Mouse (Mus musculus) forebrain, embryonic 16.5 days (tissue): Measurements from ENCODE around the gene Otof. TPM values are rescaled to one million over a fixed set of nuclear protein-coding genes. Genes with fewer than 3 reads are reported as not detected.

Experiments
- ATAC-seq: fragments of 200-750 bp; cut with Nextera tagmentation; 2 replicates; pipeline ENCODE4 v1.8.0; 2017; ENCODE audit warnings: mild to moderate bottlenecking, moderate library complexity
- H3K27ac ChIP-seq: fragments of 300-500 bp; sonication (generic); 2 replicates; pipeline ENCODE4 v1.5.1; 2014; ENCODE audit warnings: low read length, control low read depth
- H3K27me3 ChIP-seq: fragments of 300-500 bp; sonication (generic); replicated peaks from 2 replicates; pipeline ENCODE4 v1.6.1; 2014; ENCODE audit warnings: low read length; ENCODE audit not compliant: control insufficient read depth, insufficient read depth
- H3K36me3 ChIP-seq: fragments of 300-500 bp; sonication (generic); 2 replicates; pipeline ENCODE4 v1.6.1; 2014; ENCODE audit not compliant: control insufficient read depth, insufficient read depth
- H3K4me1 ChIP-seq: fragments of 300-500 bp; sonication (generic); replicated peaks from 2 replicates; pipeline ENCODE4 v1.6.1; 2014; ENCODE audit warnings: low read length; ENCODE audit not compliant: control insufficient read depth, insufficient read depth
- H3K4me2 ChIP-seq: fragments of 300-500 bp; sonication (generic); 2 replicates; pipeline ENCODE4 v1.6.1; 2014; ENCODE audit warnings: mild to moderate bottlenecking, low read length, control low read depth
- H3K4me3 ChIP-seq: fragments of 300-500 bp; sonication (generic); replicated peaks from 2 replicates; pipeline ENCODE4 v1.5.1; 2014; ENCODE audit warnings: mild to moderate bottlenecking, low read length, control low read depth
- H3K9ac ChIP-seq: fragments of 300-500 bp; sonication (generic); replicated peaks from 2 replicates; pipeline ENCODE4 v1.6.1; 2014; ENCODE audit warnings: low read depth, low read length, control low read depth
- H3K9me3 ChIP-seq: fragments of 300-500 bp; sonication (generic); 2 replicates; pipeline ENCODE4 v1.6.1; 2016; ENCODE audit warnings: low read length; ENCODE audit not compliant: control insufficient read depth
- WGBS: fragments of 180-500 bp; shearing (Covaris S2); extraction: QIAGEN DNeasy Blood & Tissue Kit; methylation state at CpG from one replicate; pipeline ENCODE4 v1.1.7; 2014; 5-methylcytosine and 5-hydroxymethylcytosine counted together
- polyA plus RNA-seq: library from polyadenylated mRNA; unstranded; fragments of >200 nt; fragmentation: Nextera tagmentation; extraction: Ambion mirVana; gene quantifications from 2 replicates; pipeline ENCODE4 v1.2.1, GENCODE M21; 2015

Otof gene
- polyA plus RNA-seq, result 1.9 and 4.2 TPM in 2 replicates

- peak within 1 kb of the TSS; percentile 43 for H3K4me2 ChIP-seq
- H3K4me1 ChIP-seq, result peaks cover 22% of the 10 kb centered on the region
- no peaks in the 10 kb centered on the region for H3K9me3 ChIP-seq
- peak within 1 kb of the TSS; percentile 32 for H3K9ac ChIP-seq
- H3K36me3 ChIP-seq, result no peaks in the 10 kb centered on the region
- ATAC-seq, result peak; percentile 89
- 15% methylated on average over 12 of the region's 12 CpGs for WGBS
- peak within 1 kb of the TSS; percentile 13; the same call in 1 of the 2 replicates for H3K4me3 ChIP-seq
- no peak within 1 kb of the TSS for H3K27ac ChIP-seq
- H3K27me3 ChIP-seq, result 0 out of 2 replicates have a peak, but pooled peaks cover 3% of the 10 kb centered on the region
These were observed at the start of gene Otof for GRCm38 (mm10) chr5:30461821-30462220. Otof (minus strand) TSS chr5:30461932.

- Histone ChIP-seq H3K9me3 (no peaks in the 10 kb centered on the region), H3K4me2 (no peak overlapping the region), H3K36me3 (no peaks in the 10 kb centered on the region), H3K4me1 (no peaks in the 10 kb centered on the region), H3K4me3 (no peak overlapping the region), H3K27me3 (no peaks in the 10 kb centered on the region), H3K9ac (no peak overlapping the region), H3K27ac (no peak overlapping the region)
- 75% methylated on average over 7 of the region's 7 CpGs for WGBS
- ATAC-seq, result no peak
These were observed 35.6 kb upstream of the Otof start for GRCm38 (mm10) chr5:30497299-30497698.

GRCm38 (mm10) chr5:30496821-30497220 lies 35.1 kb upstream of the Otof start:
- H3K4me2 ChIP-seq, result no peak overlapping the region
- H3K4me3 ChIP-seq, result no peak overlapping the region
- H3K36me3 ChIP-seq, result no peaks in the 10 kb centered on the region
- 93% methylated on average over 8 of the region's 8 CpGs for WGBS
- no peak overlapping the region for H3K27ac ChIP-seq
- no peak overlapping the region for H3K9ac ChIP-seq
- H3K9me3 ChIP-seq, result no peaks in the 10 kb centered on the region
- no peaks in the 10 kb centered on the region for H3K4me1 ChIP-seq
- no peak for ATAC-seq
- H3K27me3 ChIP-seq, result no peaks in the 10 kb centered on the region

GRCm38 (mm10) chr5:30495288-30495687 lies 33.6 kb upstream of the Otof start:
- 18% methylated on average over 2 of the region's 2 CpGs for WGBS
- no peaks in the 10 kb centered on the region for H3K9me3 ChIP-seq
- no peak overlapping the region for H3K4me3 ChIP-seq
- H3K4me2 ChIP-seq, result no peak overlapping the region
- no peak for ATAC-seq
- no peak overlapping the region for H3K27ac ChIP-seq
- H3K9ac ChIP-seq, result no peak overlapping the region
- no peaks in the 10 kb centered on the region for H3K27me3 ChIP-seq
- no peaks in the 10 kb centered on the region for H3K36me3 ChIP-seq
- H3K4me1 ChIP-seq, result no peaks in the 10 kb centered on the region

- ATAC-seq, result no peak
- Histone ChIP-seq H3K9ac (no peak overlapping the region), H3K9me3 (no peaks in the 10 kb centered on the region), H3K27me3 (no peaks in the 10 kb centered on the region), H3K36me3 (no peaks in the 10 kb centered on the region), H3K4me1 (no peaks in the 10 kb centered on the region), H3K4me2 (no peak overlapping the region), H3K4me3 (no peak overlapping the region), H3K27ac (no peak overlapping the region)
- WGBS, result 84% methylated on average over 7 of the region's 7 CpGs
These were observed 32.9 kb upstream of the Otof start for GRCm38 (mm10) chr5:30494606-30495005.

GRCm38 (mm10) chr5:30493723-30494122 lies 32.0 kb upstream of the Otof start:
- ATAC-seq, result no peak
- H3K4me3 ChIP-seq, result no peak overlapping the region
- no peaks in the 10 kb centered on the region for H3K9me3 ChIP-seq
- H3K27ac ChIP-seq, result no peak overlapping the region
- H3K9ac ChIP-seq, result no peak overlapping the region
- H3K36me3 ChIP-seq, result no peaks in the 10 kb centered on the region
- H3K4me1 ChIP-seq, result no peaks in the 10 kb centered on the region
- H3K4me2 ChIP-seq, result no peak overlapping the region
- no peaks in the 10 kb centered on the region for H3K27me3 ChIP-seq
- 82% methylated on average over 7 of the region's 7 CpGs for WGBS

- Histone ChIP-seq H3K27ac (no peak overlapping the region), H3K4me1 (no peaks in the 10 kb centered on the region), H3K27me3 (no peaks in the 10 kb centered on the region), H3K9me3 (no peaks in the 10 kb centered on the region), H3K9ac (no peak overlapping the region), H3K4me3 (no peak overlapping the region), H3K36me3 (no peaks in the 10 kb centered on the region), H3K4me2 (no peak overlapping the region)
- ATAC-seq, result no peak
- 70% methylated on average over 5 of the region's 5 CpGs for WGBS
These were observed 29.1 kb upstream of the Otof start for GRCm38 (mm10) chr5:30490845-30491244.

GRCm38 (mm10) chr5:30490215-30490614 lies 28.5 kb upstream of the Otof start:
- Histone ChIP-seq H3K4me3 (no peak overlapping the region), H3K4me2 (no peak overlapping the region), H3K36me3 (no peaks in the 10 kb centered on the region), H3K9ac (no peak overlapping the region), H3K9me3 (no peaks in the 10 kb centered on the region), H3K4me1 (no peaks in the 10 kb centered on the region), H3K27ac (no peak overlapping the region), H3K27me3 (no peaks in the 10 kb centered on the region)
- ATAC-seq, result no peak

GRCm38 (mm10) chr5:30485136-30485535 lies 23.4 kb upstream of the Otof start:
- Histone ChIP-seq H3K9ac (no peak overlapping the region), H3K9me3 (no peaks in the 10 kb centered on the region), H3K27me3 (no peaks in the 10 kb centered on the region), H3K4me3 (no peak overlapping the region), H3K36me3 (no peaks in the 10 kb centered on the region), H3K4me2 (no peak overlapping the region), H3K27ac (no peak overlapping the region), H3K4me1 (no peaks in the 10 kb centered on the region)
- WGBS, result 90% methylated on average over 6 of the region's 6 CpGs
- ATAC-seq, result no peak

- no peak for ATAC-seq
- H3K4me2 ChIP-seq, result no peak overlapping the region
These were observed 22.9 kb upstream of the Otof start for GRCm38 (mm10) chr5:30484591-30484990.

More at GRCm38 (mm10) chr5:30484591-30484990, 22.9 kb upstream of the Otof start:
- Histone ChIP-seq H3K4me3 (no peak overlapping the region), H3K9ac (no peak overlapping the region), H3K27ac (no peak overlapping the region), H3K36me3 (no peaks in the 10 kb centered on the region), H3K4me1 (no peaks in the 10 kb centered on the region), H3K27me3 (no peaks in the 10 kb centered on the region), H3K9me3 (no peaks in the 10 kb centered on the region)
- WGBS, result 82% methylated on average over 5 of the region's 5 CpGs
